Mouse (Mus musculus) testis, adult 2 months (tissue): ENCODE measurements at regions not wholly inside any gene's neighbourhood (a gene's known extent, or its start where the extent isn't known, plus 50 kb on each side); places are given as distances from the start of the nearest gene placed in this dataset.
"Not testable (repeated sequence)": the region's sequence is repeated elsewhere in the genome, so short reads cannot be mapped to it uniquely, and the experiment has no call there.

ENCODE experiments used
- H3K27ac ChIP-seq: fragments of 200-500 bp; 2 replicates; pipeline ENCODE4 v1.5.1; 2012; ENCODE audit warnings: low read depth, low read length; ENCODE audit not compliant: control insufficient read depth, insufficient read depth
- H3K27me3 ChIP-seq: fragments of 200-500 bp; 2 replicates; pipeline ENCODE4 v1.6.1; 2012; ENCODE audit warnings: mild to moderate bottlenecking, low read length, moderate library complexity; ENCODE audit not compliant: control insufficient read depth, insufficient read depth
- H3K36me3 ChIP-seq: fragments of 200-500 bp; 2 replicates; pipeline ENCODE4 v1.6.1; 2012; ENCODE audit warnings: mild to moderate bottlenecking, low read length; ENCODE audit not compliant: control insufficient read depth, insufficient read depth
- H3K4me1 ChIP-seq: fragments of 200-500 bp; 2 replicates; pipeline ENCODE4 v1.6.1; 2012; ENCODE audit warnings: low read length; ENCODE audit not compliant: control insufficient read depth, insufficient read depth
- H3K4me3 ChIP-seq: fragments of 200-500 bp; 2 replicates; pipeline ENCODE4 v1.5.1; 2012; ENCODE audit warnings: low read depth, mild to moderate bottlenecking, low read length, moderate library complexity, mixed read lengths; ENCODE audit not compliant: control insufficient read depth
- CTCF ChIP-seq: fragments of 200-500 bp; IDR thresholded peaks from 2 replicates; pipeline ENCODE4 v1.5.1; 2012; ENCODE audit warnings: low read depth, mild to moderate bottlenecking, inconsistent platforms, low read length, moderate library complexity; ENCODE audit not compliant: control insufficient read depth, insufficient read depth, insufficient replicate concordance
- POLR2A ChIP-seq: fragments of 200-500 bp; IDR thresholded peaks from 2 replicates; pipeline ENCODE4 v1.6.1; 2012; ENCODE audit warnings: low read depth, mild to moderate bottlenecking, inconsistent platforms, low read length, moderate library complexity; ENCODE audit not compliant: control insufficient read depth

GRCm38 (mm10) chr8:26770424-26770886 is 206.7 kb upstream of the Zfp703 start:
- Histone ChIP-seq H3K27ac (no peak overlapping the region), H3K4me1 (no peaks in the 10 kb centered on the region), H3K27me3 (no peaks in the 10 kb centered on the region), H3K4me3 (no peak overlapping the region), H3K36me3 (no peaks in the 10 kb centered on the region)
- TF ChIP-seq POLR2A (no peak), CTCF (no peak)

DNA sequence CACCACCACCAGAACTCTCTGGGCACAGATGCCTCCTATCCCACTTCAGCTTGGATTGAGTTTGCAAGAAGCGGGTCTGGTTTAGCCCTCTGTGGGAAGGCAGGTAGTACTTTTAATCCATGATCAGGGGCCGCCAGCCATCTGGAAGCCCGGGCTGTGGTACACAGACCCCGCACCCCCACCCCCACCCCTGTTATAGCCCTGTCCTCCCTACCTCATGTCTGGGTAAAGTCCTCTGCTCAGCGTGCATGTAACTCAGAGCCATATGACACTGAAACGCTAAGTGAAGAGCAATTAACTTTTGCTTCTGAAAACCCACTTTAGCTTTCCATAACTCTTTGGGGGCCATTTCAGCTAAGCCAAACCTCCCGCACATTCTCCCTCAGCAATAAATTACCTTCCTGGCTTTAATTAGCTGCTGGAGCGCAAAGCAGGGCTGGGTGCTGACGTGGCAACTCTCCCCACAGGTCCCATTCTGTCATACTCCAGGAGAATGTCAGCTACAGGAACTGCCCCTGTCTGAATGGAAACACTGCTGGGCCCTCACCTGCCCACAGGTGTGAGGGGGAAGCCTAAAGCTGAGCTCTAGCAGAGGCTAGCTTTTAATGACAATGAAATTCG is 198.1 kb upstream of the Zfp703 start:
- no peaks in the 10 kb centered on the region for H3K27me3 ChIP-seq
- H3K4me3 ChIP-seq: no peak overlapping the region
- H3K27ac ChIP-seq: no peak overlapping the region
- peaks cover 2% of the 10 kb centered on the region; the same call in 1 of the 2 replicates for H3K4me1 ChIP-seq
- TF ChIP-seq CTCF (no peak), POLR2A (no peak)
- no peaks in the 10 kb centered on the region for H3K36me3 ChIP-seq

DNA sequence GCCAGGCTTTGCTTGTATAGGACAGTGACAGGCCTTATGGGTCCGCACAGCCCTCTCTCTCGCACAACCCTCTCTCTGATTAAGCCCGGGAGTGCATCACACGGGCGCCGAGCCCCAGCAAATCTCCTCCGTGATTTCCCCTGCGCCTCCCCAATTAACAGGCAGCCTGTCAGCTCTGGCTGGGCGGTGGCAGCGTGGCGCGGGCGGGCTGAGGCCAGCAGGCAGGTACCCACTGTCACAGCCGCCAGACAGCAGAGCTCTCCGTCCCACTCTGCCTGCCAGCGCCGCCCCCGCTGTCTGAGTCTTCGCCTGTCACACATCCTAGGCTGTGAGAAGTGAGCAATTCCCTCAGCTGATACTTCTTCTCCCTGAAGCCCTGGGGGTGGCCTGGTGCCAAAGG is 196.6 kb upstream of the Zfp703 start:
- H3K36me3 ChIP-seq: no peaks in the 10 kb centered on the region
- no peaks in the 10 kb centered on the region for H3K27me3 ChIP-seq
- H3K4me3 ChIP-seq: no peak overlapping the region
- peaks cover 2% of the 10 kb centered on the region; the same call in 1 of the 2 replicates for H3K4me1 ChIP-seq
- TF ChIP-seq POLR2A (no peak), CTCF (no peak)
- H3K27ac ChIP-seq: no peak overlapping the region

DNA sequence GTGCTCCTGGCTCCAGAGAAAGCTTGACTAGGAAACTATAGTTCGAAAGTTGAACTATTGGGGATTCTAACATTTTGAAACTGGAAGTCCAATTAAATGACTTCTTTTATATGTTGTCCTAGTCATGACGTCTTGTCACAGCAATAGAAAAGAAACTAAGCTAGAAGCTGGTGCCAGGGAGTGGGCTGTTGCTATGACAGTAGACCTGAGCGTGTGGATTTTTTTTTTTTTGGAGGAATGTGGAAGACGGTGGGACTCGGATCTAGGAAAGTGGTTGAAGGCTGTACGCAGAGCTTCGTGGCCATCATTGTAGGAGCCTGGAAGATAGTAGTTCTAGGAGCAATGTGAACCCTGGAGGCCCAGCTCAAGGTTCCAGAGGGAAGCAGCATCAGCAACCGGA is 194.2 kb upstream of the Zfp703 start:
- H3K4me1 ChIP-seq, H3K4me3 ChIP-seq, H3K36me3 ChIP-seq, H3K27ac ChIP-seq, H3K27me3 ChIP-seq: not testable (repeated sequence)

GRCm38 (mm10) chr8:26784381-26784780 is 192.7 kb upstream of the Zfp703 start:
- H3K4me3 ChIP-seq: no peak overlapping the region
- TF ChIP-seq POLR2A (no peak), CTCF (no peak)
- no peak overlapping the region for H3K27ac ChIP-seq
- peaks cover 2% of the 10 kb centered on the region; the same call in 1 of the 2 replicates for H3K4me1 ChIP-seq
- H3K36me3 ChIP-seq: no peaks in the 10 kb centered on the region
- H3K27me3 ChIP-seq: no peaks in the 10 kb centered on the region

DNA sequence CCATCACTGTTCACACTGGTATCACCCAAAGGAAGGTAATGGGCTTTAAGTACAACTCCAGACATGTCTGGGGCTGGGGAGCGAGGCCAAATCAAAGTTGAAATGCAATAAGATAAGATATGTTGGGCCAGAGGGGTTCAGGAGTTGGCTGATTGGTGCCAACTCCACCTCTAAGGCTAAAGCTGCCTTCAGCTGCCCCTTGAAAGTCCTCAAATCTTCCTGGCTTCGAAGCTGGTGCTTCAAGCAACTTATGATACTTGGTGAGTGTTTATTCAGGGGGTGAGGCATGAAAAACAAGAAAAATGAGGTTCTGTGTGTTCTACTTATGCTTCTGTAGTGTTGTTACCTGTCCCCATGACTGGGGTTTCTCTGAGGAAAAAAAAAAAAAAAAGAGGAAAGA is 185.3 kb upstream of the Zfp703 start:
- H3K4me1 ChIP-seq: no peaks in the 10 kb centered on the region
- TF ChIP-seq CTCF: no peak
- TF ChIP-seq POLR2A: no peak
- no peak overlapping the region for H3K4me3 ChIP-seq
- H3K27me3 ChIP-seq: no peaks in the 10 kb centered on the region
- H3K27ac ChIP-seq: no peak overlapping the region
- H3K36me3 ChIP-seq: no peaks in the 10 kb centered on the region

DNA sequence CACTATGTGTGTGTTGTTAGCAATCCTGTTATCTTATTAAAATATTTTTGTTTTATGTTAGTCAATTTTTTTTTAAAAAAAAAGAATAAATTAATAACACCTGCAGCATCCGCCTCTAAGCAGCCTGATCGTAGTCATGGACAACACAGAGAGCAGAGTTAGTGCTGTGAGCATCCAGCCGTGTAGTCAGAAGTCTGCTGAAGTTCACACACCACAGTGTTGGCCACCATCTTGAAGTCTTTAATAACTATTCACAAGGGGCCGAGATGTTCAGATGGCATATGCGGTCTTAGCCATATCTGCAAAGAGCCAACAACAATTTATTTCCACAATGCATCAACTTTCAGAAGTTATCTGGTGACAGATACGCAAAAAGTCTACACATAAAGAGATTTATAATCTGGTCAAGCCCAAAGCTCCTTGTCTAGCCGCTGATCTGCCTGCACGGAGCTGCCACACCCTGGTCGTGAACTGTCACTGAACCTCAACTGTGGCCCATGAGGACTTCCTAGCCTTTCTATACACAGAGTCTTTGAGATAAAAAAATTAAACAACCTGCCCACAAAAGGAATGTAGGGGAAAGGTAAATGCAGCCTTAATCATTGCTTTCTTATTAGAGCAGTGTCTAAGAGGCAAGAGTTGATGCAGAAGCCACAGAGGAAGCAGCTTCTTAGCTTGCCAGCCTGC is 183.4 kb upstream of the Zfp703 start:
- Histone ChIP-seq H3K36me3 (no peaks in the 10 kb centered on the region), H3K4me1 (no peaks in the 10 kb centered on the region), H3K27me3 (no peaks in the 10 kb centered on the region), H3K27ac (no peak overlapping the region), H3K4me3 (no peak overlapping the region)
- no peak for TF ChIP-seq CTCF
- TF ChIP-seq POLR2A: no peak
